Mouse (Mus musculus) Patski (cell line): ENCODE measurements around the gene Ttll9. TPM values are rescaled to one million over a fixed set of nuclear protein-coding genes. Genes with fewer than 3 reads are reported as not detected.

Source experiments
- ATAC-seq: fragments of 100-300 bp; one replicate; pipeline ENCODE4 v1.8.0; 2021
- CTCF ChIA-PET: fragments of 350-600 bp; sonication (Branson Sonifier 250); formaldehyde crosslinking; loops from one replicate; lab custom pipeline; 2022; ENCODE audit warnings: inconsistent platforms; lab: Charles Lee
- POLR2A ChIA-PET: fragments of 350-600 bp; sonication (Branson Sonifier 250); formaldehyde crosslinking; loops from one replicate; lab custom pipeline; 2022; ENCODE audit warnings: antibody characterized with exemption, inconsistent platforms; lab: Charles Lee
- DNase-seq: peaks from one replicate; pipeline ENCODE4 v3.0.0-alpha.2; 2011; ENCODE audit warnings: low read depth, low spot score
- H3K27me3 ChIP-seq: fragments of 371-371 bp; one replicate; pipeline ENCODE4 v1.5.1; 2021
- CTCF ChIP-seq: fragments of 100-300 bp; IDR thresholded peaks from one replicate; pipeline ENCODE4 v1.5.1; 2021
- in situ Hi-C: fragments of 300-500 bp; cut with MboI; formaldehyde crosslinking; loops from 3 replicates; pipeline ENCODE4 v1.11.1; 2018; ENCODE audit warnings: low pct_unique_long_range_greater_than_20kb, mixed read lengths
- polyA plus RNA-seq: library from polyadenylated mRNA; unstranded; gene quantifications from one replicate; pipeline ENCODE4 v1.2.3, GENCODE M21; 2021

Gene Ttll9
- polyA plus RNA-seq, 1 experiment from 2014 or later: 0.45 TPM

DNA sequence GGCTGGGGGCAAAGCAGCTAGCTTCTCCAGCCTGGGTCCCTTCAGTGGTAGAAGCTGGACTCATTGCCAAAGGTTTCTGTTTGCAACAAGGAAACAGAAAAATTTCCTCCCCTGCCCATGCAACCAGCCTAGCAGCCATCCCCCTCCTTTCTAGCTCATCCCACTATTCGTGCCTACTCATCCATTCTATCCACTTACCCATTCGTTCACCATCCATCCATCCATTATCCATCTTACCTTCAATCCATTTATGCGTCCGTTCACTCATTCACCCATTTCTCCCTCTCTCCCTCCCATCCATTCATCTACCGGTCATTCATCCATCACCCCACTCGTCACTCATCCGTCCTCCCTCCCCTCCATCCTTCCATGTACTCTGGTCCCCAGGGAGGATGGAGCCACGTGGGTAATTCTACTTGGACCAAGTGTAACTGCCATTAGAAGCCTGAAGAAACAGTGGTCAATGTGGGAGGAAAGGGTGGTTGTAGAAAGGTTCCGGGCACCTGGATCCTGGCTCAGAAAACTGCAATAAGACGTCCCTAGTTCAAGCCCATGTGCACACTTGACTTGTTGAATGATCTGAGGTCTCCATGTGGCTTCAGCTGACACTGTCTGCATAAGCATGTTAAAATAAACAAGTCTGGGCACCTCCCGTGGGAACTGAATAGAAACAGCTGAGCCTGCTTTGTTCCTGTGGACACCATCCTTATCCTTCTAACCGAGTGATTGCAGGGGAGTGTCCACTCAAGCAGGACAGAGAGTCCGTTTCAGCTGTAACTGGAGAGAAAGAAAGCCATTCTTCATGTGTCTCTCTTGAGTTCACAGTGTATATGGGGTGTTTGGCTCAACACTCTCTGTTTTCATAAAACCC lies 10.2 kb upstream of the Ttll9 start:
- ATAC-seq (no peak), DNase-seq (no peak)
- H3K27me3 ChIP-seq: peaks cover 39% of the 10 kb centered on the region
- ChIA-PET CTCF (no interaction called here), POLR2A (no interaction called here)
- TF ChIP-seq CTCF: no peak
- in situ Hi-C loops: no loop called here

DNA sequence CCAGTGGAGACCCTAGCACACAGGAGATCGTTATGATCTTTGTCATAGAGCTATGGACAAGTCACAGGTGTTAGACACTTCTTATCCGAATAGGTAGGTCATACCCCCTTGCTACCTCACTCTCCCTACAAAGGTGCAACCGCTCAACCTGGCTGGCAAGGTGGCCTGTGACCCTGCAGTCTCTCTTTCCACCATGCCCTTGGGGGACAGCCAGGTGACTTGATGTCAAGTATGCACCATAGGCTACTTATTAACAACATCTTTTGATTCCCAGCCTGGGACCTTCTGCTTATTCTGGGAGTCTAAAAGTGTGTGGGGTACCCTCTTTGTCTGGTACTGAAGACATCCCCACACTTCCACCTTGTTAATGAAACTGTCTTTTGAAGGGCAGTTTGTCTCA lies 4.2 kb upstream of the Ttll9 start:
- ChIA-PET CTCF (no interaction called here), POLR2A (interaction anchor here (0.6 kb wide), 1 partner anchor 645 kb away, joined by 3 read pairs; no protein-coding TSS in a partner anchor)
- H3K27me3 ChIP-seq: peaks cover 27% of the 10 kb centered on the region
- TF ChIP-seq CTCF: no peak
- in situ Hi-C loops: no loop called here
- ATAC-seq (no peak), DNase-seq (no peak)

DNA sequence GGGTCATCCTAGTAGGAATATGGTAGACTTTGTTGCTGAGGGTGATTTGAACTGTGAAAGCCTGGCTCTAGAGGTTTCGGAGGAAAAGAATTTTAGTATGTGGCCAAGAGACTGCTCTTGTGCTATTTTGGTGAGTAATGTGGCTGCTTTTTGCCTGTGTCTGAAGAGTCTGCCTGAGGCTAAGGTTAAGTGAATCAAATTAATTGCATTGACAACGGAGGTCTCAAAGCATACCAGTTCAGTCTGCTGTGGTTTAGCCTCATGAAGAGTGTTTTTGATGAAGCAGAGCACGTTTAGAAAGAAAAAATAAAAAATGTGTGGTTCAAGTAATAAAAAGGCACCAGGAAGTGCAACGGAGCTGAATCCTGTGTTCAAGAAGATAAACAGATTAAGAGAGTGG lies 3.3 kb downstream of the Ttll9 start:
- ATAC-seq: no peak
- H3K27me3 ChIP-seq: no peaks in the 10 kb centered on the region
- POLR2A ChIA-PET: no interaction called here
- in situ Hi-C loops: no loop called here
- no peak for TF ChIP-seq CTCF
- CTCF ChIA-PET: no interaction called here
- peak; percentile 59 for DNase-seq

DNA sequence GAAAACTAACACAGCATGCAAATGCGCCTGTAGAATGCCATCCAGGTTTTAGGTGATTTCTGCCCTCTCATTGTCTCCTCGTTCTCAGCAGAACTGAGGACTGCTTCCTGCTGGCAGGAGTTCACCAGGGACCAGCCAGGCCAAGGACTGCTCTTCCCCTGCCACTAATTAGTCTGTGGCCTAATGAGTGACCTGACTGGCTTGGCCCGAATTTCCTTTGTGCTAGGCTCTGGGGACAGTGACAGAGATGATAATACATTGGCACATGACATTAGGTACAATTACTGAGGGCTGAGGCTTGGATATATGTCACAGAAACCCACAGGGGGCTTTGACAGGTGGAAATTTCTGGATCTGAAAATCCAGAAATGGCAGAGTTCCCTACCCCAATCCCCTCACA lies 14.7 kb downstream of the Ttll9 start:
- POLR2A ChIA-PET: no interaction called here
- no peaks in the 10 kb centered on the region for H3K27me3 ChIP-seq
- in situ Hi-C loops: no loop called here
- CTCF ChIA-PET: no interaction called here
- DNase-seq: no peak
- no peak for ATAC-seq
- no peak for TF ChIP-seq CTCF

DNA sequence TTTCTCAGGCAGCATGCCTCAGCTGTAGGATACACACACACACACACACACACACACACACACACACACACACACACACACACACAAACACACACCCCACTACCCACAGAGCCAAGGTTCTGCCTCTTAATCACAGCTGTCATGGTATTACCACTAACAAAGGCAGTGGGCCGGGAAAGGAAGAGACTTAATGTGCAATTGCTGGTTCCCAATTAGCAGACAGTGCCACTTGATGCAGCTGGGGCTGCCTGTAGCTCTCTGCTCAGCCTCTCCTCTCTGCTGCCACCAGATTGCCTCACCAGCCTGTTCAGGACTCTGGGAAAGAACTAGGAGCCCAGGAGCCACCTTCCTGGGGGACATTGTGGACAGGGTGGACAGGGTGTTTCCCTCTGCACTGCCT lies 23.3 kb downstream of the Ttll9 start:
- TF ChIP-seq CTCF: no peak
- in situ Hi-C loops: no loop called here
- ATAC-seq (no peak), DNase-seq (no peak)
- H3K27me3 ChIP-seq: no peaks in the 10 kb centered on the region
- ChIA-PET CTCF (interaction anchor here (1.0 to 1.3 kb wide), 3 partner anchors 9 to 19 kb away, joined by 3 read pairs; no protein-coding TSS in a partner anchor), POLR2A (no interaction called here)

DNA sequence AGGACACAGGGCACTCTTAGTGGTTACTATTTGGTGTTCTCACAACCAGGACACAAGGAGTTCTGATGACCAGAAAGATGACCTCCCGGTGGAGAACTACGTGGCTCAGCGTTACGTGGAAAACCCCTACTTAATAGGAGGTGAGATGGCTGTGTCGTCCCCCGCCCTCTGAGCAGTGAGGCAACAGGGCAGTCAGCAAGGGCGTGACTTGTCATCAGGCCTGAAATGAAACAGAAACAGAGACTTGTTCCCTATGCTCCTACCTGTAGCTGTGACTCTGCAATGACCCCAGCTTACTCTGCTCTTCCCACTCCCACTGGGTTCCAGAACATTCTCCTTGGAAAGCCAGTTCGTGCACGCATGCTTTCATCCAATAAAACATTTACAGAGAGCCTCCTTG lies 29.2 kb downstream of the Ttll9 start:
- no peak for ATAC-seq

DNA sequence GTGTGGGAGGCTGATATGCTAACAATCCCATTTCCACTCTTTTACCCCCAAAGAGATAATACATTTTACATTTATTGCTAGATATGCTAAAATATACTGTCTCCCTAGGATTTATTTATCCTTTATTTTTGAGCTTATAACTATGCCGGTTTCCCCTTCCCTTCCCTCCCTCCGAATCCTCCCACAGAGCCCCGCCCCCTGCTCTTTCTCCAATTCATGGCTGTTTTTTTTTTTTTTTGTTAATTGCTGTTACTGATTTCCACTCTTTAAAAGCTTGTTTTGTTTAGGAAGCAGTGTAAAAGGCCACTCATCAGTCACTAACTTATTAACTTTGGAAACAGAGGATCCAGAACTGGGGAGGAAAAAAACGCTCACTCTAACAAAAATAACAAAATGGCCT lies 34.8 kb downstream of the Ttll9 start:
- DNase-seq: no peak
- POLR2A ChIA-PET: interaction anchor here (0.5 to 0.8 kb wide), 2 partner anchors 10 to 60 kb away, joined by 3 to 5 read pairs; no protein-coding TSS in a partner anchor
- no peaks in the 10 kb centered on the region for H3K27me3 ChIP-seq
- ATAC-seq: no peak
- in situ Hi-C loops: no loop called here
- CTCF ChIA-PET: interaction anchor here (0.9 kb wide), 1 partner anchor 9 kb away, joined by 3 read pairs; no protein-coding TSS in a partner anchor
- TF ChIP-seq CTCF: no peak

More for the DNA sequence above, 29.2 kb downstream of the Ttll9 start:
- DNase-seq: no peak
- no peak for TF ChIP-seq CTCF
- in situ Hi-C loops: no loop called here
- ChIA-PET CTCF (interaction anchor here (1.3 kb wide), 1 partner anchor 11 kb away, joined by 4 read pairs; no protein-coding TSS in a partner anchor), POLR2A (no interaction called here)
- no peaks in the 10 kb centered on the region for H3K27me3 ChIP-seq

DNA sequence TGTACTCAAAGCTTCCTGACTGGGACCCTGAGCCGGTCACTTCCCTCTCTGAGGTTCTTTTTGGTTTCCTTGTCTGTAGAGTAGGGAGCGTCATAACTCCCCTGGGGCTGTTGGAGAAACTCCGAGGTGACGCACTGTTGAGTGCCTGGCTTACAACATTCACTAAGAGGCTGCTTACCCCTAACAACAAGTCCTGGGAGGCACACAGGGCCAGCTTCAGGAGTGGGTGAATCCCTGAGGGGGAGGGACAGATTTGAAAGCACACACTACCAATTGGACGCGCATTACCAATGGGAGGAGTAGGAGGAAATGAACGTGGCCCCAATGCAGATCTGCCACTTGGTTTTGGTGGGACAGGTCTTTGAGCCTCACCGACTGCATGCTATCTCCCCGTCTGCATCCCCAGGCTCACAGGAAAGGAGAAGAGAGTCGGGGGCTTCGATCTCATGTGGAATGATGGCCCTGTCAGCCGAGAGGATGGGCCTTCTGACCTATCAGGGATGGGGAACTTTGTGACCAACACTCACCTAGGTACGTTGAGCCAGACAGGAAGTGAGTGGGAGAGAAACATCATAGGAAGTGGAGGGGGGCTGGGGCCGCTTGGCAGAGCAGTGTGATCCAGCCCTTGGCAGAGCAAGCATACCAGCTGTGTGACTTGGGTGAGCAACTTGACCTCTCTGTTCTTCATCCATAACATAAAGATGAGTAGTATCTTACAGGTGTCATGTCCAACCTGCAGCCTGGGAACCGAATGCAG lies 40.4 kb downstream of the Ttll9 start:
- ChIA-PET CTCF (interaction anchor here (1.8 kb wide), 1 partner anchor 10 kb away, joined by 4 read pairs; no protein-coding TSS in a partner anchor), POLR2A (no interaction called here)
- DNase-seq: no peak
- ATAC-seq: no peak
- no peak for TF ChIP-seq CTCF
- no peaks in the 10 kb centered on the region for H3K27me3 ChIP-seq
- in situ Hi-C loops: no loop called here

DNA sequence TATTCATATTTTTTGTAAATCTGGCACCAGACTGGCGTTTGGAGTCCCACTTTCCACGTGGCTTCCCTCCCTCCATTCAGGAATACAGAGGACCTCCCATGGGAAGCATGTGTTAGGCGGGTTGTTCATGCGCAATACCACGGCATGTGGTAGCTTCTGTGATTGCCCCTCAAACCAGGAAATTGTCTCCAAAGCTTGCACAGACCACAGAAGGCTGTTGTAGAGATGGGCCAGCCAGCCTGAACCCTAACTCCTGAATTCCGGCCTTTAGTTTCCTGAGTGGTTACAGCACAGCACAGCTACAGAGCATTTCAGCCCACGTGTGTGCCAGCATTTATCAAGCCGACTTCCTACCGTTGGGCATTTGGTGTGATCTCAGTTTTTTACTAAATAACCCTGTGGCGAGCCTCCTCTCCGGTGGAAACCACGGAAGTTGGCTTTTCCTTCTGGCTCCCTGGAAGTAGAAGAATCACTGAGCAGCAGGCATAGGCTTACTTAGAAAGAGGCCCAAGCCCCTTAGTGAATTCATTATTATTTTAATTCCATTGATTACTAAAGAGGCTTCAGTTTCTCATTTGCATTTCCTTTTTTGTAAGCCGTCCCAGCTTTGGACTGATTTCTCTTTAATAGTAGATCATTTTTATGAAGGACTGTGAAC lies 41.5 kb downstream of the Ttll9 start:
- DNase-seq (no peak), ATAC-seq (no peak)
- in situ Hi-C loops: no loop called here
- POLR2A ChIA-PET: no interaction called here
- no peak for TF ChIP-seq CTCF
- H3K27me3 ChIP-seq: no peaks in the 10 kb centered on the region
- CTCF ChIA-PET: no interaction called here

DNA sequence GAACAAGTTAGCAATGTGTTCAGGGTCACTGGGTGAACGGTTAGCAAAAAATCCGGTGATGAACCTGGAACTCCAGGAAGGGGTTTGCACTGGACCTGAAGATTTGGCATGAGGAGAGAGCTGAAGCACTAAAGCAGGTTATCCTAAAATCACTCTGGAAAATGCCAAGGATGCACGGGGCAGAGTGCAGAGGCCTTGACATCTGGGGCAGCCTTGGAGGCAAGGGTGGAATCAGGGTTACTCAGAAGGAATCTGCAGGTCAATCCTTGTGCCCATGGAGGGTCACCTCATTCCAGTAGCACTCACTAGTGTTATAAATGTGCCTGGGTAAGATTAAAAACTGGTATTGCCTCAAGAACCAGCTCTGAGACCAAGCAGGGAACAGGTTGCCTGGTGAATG lies 43.7 kb downstream of the Ttll9 start:
- no peak for TF ChIP-seq CTCF
- H3K27me3 ChIP-seq: no peaks in the 10 kb centered on the region
- ATAC-seq: no peak
- POLR2A ChIA-PET: interaction anchor here (1.6 kb wide), 1 partner anchor 9 kb away, joined by 5 read pairs; no protein-coding TSS in a partner anchor
- no peak for DNase-seq
- in situ Hi-C loops: no loop called here
- CTCF ChIA-PET: interaction anchor here (1.1 kb wide), 1 partner anchor 9 kb away, joined by 3 read pairs; no protein-coding TSS in a partner anchor
